Mouse (Mus musculus) adrenal gland, postnatal 4 days (tissue): ENCODE data around the gene Slc39a5. TPM values are rescaled to one million over a fixed set of nuclear protein-coding genes. Genes with fewer than 3 reads are reported as not detected.

Experiments
- DNase-seq, 2 experiments: peaks; one replicate each; pipeline ENCODE4 v3.0.0; 2021 to 2022; ENCODE audit warnings: low spot score in 2 of 2, mixed read lengths in 2 of 2
- total RNA-seq, 2 experiments: library from RNA; stranded (reverse); gene quantifications; 2 replicates each; pipeline ENCODE4 v1.2.3; 2021

Gene Slc39a5
- total RNA-seq, 2 experiments from 2014 or later = 5.7 to 13.2 TPM

DNA sequence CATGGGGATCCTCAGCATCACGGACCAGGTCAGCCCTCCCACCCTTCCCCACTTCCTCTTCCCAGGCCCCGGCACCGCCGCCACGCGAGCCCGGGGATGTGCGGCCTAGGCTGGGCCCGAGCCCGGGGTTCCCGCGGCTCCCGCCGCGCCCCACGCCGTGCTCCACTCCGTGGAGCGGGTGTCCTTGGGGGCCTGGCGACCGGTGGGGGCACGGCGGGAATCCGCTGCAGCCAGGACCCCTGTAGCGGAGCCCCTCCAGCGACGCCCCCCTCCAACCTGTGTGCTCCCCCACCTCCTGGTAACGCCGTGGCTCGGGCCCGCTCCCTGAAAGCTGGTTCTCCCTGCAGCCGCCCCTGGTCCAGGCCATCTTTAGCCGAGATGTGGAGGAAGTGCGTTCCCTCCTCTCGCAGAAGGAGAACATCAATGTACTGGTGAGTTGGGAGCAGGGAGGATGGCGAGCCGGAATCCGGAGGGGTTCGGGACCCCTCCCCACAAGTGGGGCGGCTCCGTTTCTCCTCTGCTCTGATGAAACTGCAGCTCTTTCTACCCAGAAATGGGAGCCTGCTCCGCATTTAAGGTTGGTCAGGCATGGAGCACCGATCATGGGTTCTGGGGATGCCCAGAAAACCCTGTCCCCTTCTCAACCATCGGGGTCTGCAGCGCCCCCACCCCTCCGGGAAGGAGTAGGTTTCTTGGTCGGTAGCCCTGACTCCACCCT, 23.6 kb downstream of the Slc39a5 start:
- peak in 1 of 2 experiments; percentile 39 for DNase-seq

DNA sequence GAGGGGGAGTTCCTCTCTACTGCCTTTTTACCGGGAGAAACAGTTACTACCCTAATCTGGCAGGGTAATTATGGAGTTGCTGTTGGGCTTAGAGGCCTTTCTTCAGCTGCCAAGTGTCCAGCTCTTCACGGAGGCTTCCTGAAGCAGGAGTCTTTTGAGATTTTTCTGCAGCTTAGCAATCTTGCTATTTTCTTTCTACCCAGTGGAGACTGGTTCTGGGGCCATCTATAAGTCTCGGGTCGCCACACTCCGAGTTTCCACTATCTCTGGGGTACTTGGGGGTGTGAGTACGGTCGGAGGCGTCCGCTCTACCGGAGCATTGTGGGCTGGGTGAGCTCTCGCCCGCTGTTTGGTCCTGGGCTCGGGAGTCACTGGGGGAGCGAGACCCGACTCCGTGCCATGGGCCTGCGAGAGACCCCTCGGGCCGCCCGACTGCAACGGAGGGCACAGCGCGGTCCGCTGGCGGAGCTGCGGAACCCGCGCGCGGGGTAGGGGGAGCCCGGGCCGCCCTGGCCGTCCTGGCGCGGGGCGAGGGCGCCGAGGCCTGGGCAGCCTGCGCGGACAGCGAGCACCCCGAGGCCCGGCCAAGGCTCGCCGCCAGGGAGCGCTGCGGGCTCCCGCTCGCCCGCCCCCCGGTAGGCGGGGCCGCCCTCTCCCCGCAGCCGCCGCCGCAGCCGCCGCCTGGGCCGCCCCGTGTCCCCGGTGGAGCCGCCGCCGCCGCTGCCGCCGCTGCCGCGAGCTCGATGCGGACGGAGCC, 24.4 kb downstream of the Slc39a5 start, which contains the start of gene Ankrd52:
Gene Ankrd52, plus strand, starts transcription at position 661 of the 757 bp plus-strand sequence.
- DNase-seq = peak; percentile 73 to 80

DNA sequence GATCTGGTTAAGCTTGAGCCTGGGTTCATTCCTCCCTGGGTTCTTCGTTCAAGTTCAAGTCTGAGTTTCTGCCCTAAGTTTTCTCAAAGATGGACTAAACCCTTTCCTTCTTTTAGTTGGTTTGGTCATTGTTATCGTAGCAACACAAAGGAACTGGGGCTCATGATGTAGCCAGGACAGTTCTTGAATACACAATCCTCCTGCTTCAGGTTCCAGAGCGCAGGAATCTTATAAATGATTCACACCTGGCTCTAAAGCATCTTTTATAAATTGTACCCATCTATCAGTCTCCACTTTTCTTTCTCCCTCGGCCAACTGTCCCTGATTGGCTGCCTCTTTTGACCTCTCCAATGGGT, 25.0 kb downstream of the Slc39a5 start:
- no peak for DNase-seq

DNA sequence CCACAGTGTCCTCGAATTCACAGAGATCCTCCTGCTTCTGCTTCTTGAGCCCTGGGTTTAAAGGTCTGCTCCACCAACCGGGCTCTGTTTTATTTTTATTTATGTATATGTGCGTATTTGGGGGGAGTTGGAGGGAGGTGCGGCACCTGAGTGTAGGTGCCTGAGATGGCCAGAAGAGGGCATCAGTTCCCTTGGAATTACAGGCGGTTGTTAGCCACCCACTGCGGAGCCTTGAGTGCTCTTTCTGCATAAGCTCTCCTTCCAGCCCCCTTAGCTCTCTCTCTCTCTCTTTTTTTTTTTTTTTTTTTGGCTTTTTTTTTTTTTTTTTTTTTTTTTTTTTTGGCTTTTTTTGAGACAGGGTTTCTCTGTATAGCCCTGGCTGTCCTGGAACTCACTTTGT, 26.6 kb downstream of the Slc39a5 start:
- no peak for DNase-seq

DNA sequence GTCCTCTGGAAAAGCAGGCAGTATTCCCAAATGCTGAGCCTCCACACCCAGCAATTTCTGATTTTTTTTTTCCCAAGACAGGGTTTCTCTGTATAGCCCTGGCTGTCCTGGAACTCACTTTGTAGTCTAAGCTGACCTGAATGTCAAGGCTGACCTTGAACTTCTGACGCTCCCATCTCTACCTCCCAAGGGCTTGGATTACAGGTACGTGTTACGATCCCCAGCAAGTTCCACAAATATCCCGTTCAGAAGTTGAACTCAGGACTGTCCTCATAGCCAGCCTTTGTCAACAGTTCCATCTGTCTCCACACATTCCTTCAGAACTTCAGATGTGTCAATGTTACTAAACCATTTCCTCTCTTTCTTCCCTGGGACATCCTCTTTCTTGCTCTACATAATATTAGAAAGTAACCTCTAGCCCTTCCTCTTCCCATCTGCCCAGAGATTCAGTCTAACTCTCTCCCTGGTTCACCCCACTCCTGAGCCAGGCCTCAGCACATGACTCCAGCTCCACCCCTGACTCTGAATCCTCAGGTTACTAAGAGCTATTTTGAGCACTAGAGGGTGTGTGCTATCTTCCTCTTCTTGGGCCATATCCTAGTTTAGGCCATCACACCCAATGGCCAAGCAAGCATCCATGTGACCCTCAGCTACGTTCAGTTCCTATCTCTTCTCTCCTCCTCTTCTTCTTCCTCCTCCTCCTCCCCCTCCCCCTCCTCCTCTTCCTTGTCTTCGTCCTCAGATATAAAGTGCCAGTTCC, 27.9 kb downstream of the Slc39a5 start:
- DNase-seq = no peak

DNA sequence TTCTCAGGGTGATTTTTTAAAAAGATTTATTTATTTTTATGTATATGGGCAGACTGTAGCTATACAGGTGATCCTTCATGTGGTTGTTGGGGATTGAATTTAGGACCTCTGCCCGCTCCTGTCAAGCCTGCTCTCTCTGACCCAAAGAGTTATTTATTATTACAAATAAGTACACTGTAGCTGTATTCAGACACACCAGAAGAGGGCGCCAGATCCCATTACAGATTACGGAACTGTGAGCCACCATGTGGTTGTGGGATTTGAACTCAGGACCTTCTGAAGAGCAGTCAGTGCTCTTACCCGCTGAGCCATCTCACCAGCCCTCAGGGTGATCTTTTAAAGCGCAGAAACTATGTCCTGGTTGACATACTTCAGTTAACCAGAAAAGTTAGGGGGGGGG, 28.9 kb downstream of the Slc39a5 start:
- no peak for DNase-seq

DNA sequence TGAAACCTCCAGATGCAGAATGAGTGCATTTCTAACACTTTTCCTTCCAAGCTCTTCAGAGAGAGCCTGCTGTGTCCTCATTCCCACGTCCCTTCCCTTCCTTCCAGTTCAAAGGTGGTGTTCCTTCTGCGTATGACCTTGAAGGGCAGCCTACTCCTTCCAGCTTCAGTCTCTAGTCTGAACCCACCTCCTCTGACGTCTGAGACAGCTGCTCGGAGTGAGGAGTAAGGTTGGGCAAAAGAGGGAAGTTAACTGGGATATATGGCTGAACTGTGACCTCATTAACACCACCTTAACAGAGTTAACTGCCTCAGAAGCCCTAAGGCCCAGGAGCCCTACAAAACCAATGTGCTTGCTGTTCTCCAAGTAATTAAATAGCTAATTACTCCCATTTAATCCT, 30.4 kb downstream of the Slc39a5 start:
- DNase-seq = no peak

DNA sequence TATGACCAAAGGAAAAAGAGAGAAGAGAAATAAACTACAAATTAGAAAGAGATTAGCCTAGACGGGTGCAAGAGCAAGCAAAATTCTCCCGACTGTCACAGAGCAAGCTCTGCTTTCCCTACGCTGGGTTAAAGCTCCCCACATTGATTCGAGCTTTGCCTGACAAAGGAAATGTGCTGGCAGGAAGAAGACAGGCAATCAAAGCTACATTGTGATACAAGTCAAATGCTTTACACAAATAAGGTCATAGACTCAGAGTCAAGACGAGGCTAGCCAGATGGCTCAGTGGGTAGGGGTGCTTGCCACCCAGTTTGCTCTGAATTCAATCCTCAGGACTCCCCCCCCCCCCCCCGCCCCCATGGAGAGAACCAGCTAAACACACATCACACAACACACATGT, 31.0 kb downstream of the Slc39a5 start:
- no peak for DNase-seq

DNA sequence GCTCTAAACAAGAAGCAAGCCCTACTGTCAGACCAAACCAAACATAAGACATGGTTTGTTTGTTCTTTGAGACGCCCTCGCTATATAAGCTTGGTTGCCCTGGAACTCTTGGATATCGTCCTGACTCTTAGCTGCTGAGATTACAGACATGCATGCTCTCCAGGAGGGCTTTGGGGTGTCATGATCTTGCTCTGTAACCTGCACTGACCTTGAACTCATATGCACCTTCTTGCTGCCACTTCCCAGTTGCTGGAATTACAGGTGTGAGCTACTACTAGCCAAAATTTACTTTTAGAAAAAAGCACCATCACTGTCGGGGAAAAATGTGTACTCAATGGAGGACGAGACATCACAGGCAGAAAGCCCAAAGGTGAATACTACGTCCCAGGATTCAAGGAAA, 31.4 kb downstream of the Slc39a5 start:
- no peak for DNase-seq

DNA sequence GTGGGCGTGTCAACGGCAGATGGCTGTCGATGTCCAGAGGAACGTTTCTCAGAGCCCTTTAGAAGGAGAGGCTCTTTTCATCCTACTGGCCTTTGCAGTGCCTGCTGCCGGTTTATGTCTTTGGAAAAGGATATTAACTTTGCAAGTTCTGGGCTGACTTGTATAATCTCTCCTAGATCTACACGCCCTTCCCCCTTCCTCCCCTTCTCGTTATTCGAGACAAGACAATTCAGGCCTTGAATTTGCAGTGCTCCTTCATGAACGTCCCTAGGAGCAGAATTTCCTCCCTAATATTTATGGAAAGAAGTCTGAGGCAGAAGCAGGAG, 31.8 kb downstream of the Slc39a5 start:
- DNase-seq = no peak

DNA sequence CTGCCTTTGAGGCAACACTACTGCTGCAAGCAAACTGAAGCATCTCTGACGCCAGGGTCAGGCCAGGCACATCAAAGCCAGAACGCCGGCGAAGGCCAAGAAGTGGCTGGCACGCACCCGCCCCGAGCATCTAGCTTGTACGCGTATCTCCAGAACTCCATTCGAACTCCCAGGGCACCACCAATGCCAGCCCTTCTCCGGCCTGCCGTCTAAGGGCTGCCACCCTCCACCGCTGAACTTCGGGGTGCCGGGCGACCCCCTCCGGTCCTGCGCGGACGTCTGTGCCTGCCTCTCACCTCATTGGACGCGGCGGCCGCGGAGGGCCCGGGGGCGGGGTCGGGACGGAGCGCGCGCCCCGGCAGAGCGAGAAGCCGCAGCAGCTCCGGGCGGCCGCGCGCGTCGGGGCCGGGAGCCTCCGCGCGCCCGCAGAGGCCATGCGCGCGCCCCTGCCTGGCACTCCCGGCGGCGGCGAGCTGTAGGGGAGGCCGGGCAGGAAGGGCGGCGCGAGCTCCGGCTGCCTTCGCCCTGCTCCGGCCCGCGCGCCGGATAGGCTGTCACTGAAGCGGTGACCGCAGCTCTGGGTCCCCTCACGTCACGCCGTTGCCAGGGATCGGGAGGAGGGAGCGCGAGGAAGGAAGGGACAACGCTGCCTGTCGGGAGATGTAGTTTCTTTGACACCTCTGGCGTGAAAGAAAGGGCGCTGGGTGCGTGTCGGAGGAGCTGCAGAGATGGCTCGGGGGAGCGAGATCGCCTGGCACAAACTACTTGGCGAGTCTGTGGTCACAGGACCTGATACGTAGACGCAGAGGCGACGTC, 32.4 kb downstream of the Slc39a5 start, which contains the start of gene Coq10a:
Gene Coq10a, minus strand, starts transcription at position 596 of the 816 bp plus-strand sequence.
- DNase-seq = peak; percentile 74 to 79

DNA sequence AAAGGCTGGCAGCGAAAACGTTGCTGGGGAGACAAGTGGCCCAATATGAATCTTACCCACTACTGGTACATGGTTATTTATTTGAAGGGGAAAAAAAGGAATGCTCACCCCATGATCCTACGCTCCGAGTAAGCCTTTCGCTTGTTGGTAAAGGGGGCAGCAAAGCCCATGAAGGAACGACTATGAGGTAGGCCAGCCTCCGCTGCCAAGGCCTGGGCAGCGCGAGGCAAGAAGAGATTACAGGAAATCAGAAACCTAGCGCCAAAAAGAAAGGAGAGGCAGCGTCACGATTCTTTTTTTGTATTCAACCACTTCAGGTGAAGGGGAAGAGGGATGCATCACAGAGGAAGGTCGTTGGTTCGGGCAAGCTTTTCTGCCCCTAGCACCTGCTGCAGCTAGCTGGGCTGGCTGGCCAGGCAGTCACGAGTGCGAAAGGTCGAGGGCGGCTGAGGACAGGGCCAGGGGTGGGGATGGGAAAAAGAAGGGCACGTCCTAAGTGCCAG, 33.1 kb downstream of the Slc39a5 start:
- no peak for DNase-seq

DNA sequence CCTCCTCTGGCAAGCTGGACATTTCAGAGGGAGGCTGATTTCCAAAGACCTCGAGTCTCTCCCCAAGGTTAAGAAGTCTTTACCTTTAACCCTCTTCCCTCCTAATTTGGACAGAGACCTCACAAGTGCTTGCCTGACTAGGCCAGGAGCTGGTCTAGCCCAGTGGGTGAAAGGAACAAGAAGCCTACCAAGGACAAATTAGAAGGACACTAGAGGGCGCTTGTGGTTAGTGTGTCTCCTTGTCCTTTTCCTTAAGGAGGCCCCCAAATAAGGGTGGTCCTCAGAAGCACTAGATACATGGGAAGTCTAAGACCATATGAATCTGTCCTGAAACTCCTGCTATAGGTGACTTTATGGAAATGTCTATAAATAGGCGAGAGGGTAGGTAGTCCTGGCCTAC, 38.5 kb downstream of the Slc39a5 start:
- DNase-seq = no peak

DNA sequence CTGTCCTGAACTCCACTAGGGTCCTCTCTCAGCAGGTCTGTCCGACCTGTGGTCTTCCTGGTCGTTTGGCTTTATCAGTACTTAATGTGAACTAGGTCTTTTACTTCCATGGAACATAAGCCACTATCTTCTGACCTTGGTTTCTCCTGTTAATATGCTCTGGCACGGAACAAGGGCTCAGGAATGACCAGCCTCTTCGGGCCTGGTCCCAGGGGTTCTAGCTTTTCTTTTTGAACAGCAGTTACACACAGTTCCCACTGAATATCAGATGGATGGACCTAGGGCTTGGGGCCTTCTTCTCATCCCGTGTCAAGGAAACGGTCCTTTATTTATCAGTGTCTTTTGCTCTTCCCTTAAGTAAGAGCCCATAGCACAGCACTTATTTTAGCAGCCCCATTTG, 39.2 kb downstream of the Slc39a5 start:
- no peak for DNase-seq

DNA sequence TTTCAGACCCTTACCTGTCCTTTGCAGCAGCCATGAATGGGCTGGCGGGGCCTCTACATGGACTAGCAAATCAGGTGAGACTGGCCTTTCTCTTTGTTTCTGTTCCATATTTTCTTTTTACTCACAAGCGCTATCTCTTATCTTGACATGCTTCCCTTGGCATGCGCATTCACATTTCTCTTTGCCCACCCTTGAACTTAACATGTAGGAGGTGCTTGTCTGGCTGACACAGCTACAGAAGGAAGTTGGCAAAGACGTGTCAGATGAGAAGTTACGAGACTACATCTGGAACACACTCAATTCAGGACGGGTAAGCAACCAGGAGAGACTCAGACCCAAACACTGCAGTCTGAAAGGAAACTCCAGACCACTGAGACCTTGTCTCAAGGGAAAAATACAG, 41.8 kb downstream of the Slc39a5 start:
- DNase-seq = no peak

DNA sequence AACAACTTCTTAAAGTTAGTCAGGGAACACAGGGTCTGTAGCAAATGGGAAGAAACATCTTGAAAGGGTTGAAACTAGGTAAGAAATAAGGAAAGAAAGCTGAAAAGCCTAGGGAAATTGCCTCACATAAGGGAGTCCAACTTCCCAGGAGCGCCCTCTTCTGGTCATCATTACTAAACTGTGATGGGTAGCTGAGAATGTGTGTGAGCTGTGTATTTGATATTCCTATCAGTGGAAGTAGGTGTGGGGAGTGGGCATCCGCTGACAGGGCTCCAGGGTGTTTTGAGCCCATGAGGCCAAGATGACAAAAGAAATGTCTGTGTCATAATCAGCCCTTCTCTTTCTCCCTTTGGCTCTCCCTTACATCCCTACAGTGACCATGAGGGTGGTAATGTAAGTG, 42.2 kb downstream of the Slc39a5 start:
- no peak for DNase-seq

DNA sequence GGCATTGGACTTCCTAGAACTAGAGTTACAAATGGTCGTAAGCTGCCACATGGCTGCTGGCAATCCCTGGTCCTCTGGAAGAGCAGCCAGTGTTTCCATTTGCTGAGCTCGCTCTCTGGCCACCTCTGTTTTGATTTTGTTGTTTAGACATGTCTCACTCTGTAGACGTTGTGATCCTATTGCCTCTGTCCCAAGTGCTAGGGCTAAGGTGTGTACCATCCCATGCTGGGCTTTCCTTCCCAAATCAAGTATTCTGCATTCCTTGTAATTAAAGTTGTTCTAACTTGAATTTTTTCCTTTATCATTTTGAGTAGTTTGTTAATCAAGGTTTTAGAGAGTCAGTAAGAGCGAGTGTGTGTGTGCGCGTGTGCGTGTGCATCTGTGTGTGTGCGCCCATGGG, 53.5 kb downstream of the Slc39a5 start:
- DNase-seq = no peak
